Mouse (Mus musculus): ENCODE results near the gene Me3. TPM values are rescaled to one million over a fixed set of nuclear protein-coding genes. Genes with fewer than 3 reads are reported as not detected.
A peak's percentile ranks its signal among the peaks of the same experiment; 100 is the strongest.

The Me3 gene
- polyA plus RNA-seq, 1 experiment from 2014 or later = 1.9 TPM

DNA sequence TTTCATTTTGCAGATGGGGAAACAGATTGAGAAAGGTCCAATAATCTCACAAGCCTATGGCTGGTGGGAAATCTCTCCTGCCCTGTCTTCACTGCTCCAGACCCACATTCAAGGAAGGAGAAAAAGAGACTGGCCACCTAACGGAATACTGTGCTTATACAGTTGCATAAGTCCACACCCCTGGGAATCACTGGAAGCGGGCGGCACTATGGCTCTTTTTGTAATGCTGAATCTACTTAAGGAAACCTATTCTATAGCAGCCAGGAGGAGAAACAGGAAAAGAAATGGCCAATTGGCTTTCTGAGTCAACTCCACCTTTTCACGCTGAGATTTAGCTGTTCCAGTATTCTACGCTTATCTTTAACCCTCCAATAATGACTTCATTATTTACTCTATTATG lies 140.7 kb downstream of the Me3 start:
- no peaks in the 10 kb centered on the region for H3K36me3 ChIP-seq (ENCODE audit: control insufficient read depth, insufficient read depth, low read length)
- no peak for DNase-seq (ENCODE audit: low spot score)
- no peaks in the 10 kb centered on the region for H3K9me3 ChIP-seq (ENCODE audit: control insufficient read depth, low read length)
- WGBS = 85% methylated on average over 5 of the region's 5 CpGs
- no peak for ATAC-seq (ENCODE audit: low FRiP score)
- H3K27me3 ChIP-seq (ENCODE audit: control insufficient read depth, insufficient read depth, low read length) = no peaks in the 10 kb centered on the region
- no peak overlapping the region for H3K27ac ChIP-seq (ENCODE audit: low read depth, low read length)
- no peak overlapping the region for H3K4me2 ChIP-seq (replicated peaks; ENCODE audit: low read depth, low read length)
- H3K4me3 ChIP-seq (ENCODE audit: low read depth, low read length) = no peak overlapping the region
- no peak overlapping the region for H3K9ac ChIP-seq (ENCODE audit: low read depth, low read length)
- H3K4me1 ChIP-seq (replicated peaks; ENCODE audit: control insufficient read depth, insufficient read depth, low read length) = 0 out of 2 replicates have a peak, but pooled peaks cover 2% of the 10 kb centered on the region

GRCm38 (mm10) chr7:89773352-89773921 lies 141.2 kb downstream of the Me3 start:
- H3K4me3 ChIP-seq (ENCODE audit: low read depth, low read length) = no peak overlapping the region
- no peaks in the 10 kb centered on the region for H3K9me3 ChIP-seq (ENCODE audit: control insufficient read depth, low read length)
- ATAC-seq (ENCODE audit: low FRiP score) = no peak
- H3K4me1 ChIP-seq (replicated peaks; ENCODE audit: control insufficient read depth, insufficient read depth, low read length) = 0 out of 2 replicates have a peak, but pooled peaks cover 2% of the 10 kb centered on the region
- 57% methylated on average over 3 of the region's 3 CpGs for WGBS
- no peak overlapping the region for H3K27ac ChIP-seq (ENCODE audit: low read depth, low read length)
- no peak overlapping the region for H3K4me2 ChIP-seq (replicated peaks; ENCODE audit: low read depth, low read length)
- H3K36me3 ChIP-seq (ENCODE audit: control insufficient read depth, insufficient read depth, low read length) = no peaks in the 10 kb centered on the region
- no peaks in the 10 kb centered on the region for H3K27me3 ChIP-seq (ENCODE audit: control insufficient read depth, insufficient read depth, low read length)
- DNase-seq (ENCODE audit: low spot score) = no peak
- no peak overlapping the region for H3K9ac ChIP-seq (ENCODE audit: low read depth, low read length)

DNA sequence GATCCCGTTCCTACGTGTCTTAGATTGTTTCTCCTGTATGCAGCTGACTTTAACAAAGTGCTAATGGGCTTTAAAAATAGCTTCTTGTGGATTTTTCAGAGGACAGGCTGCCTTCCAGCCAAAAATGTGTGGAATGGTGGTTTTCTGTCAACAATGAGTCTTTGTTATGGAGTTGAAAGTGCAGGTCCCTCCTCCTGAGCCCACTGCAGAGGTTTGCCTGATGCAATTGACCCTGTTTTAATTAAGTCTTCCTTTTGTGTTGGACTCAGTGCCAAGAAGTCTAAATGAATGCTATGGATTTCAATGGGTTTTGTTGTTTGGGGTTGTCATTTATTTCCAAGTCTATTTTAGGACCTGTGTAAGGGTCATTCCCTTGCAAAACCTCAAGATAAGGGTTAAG lies 141.7 kb downstream of the Me3 start:
- Histone ChIP-seq H3K9me3 (ENCODE audit: control insufficient read depth, low read length) (no peaks in the 10 kb centered on the region), H3K4me1 (replicated peaks; ENCODE audit: control insufficient read depth, insufficient read depth, low read length) (0 out of 2 replicates have a peak, but pooled peaks cover 2% of the 10 kb centered on the region), H3K36me3 (ENCODE audit: control insufficient read depth, insufficient read depth, low read length) (no peaks in the 10 kb centered on the region), H3K9ac (ENCODE audit: low read depth, low read length) (no peak overlapping the region), H3K27ac (ENCODE audit: low read depth, low read length) (no peak overlapping the region), H3K27me3 (ENCODE audit: control insufficient read depth, insufficient read depth, low read length) (no peaks in the 10 kb centered on the region), H3K4me3 (ENCODE audit: low read depth, low read length) (no peak overlapping the region), H3K4me2 (replicated peaks; ENCODE audit: low read depth, low read length) (no peak overlapping the region)
- ATAC-seq (ENCODE audit: low FRiP score) = no peak
- WGBS = 21% methylated on average over 2 of the region's 2 CpGs
- DNase-seq (ENCODE audit: low spot score) = peak; percentile 7

DNA sequence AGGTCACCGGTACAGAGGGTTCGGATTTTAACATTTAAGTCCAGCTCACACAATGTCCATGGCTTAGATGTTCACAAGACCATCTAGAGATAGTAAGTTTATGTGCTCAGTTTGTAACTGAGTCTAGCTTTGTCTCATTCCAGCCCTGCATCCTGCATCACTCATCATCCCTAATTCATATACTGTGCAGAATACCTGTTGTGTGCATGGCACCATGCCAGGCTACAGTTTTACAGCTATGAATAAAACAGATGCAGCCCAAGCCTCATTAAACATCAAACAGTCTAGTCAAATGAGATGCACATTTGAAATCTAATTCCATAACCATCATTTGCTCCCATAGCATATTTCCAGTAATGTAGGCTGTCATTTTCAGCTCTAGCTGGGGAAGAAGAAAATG lies 143.7 kb downstream of the Me3 start:
- no peak overlapping the region for H3K27ac ChIP-seq (ENCODE audit: low read depth, low read length)
- H3K4me2 ChIP-seq (replicated peaks; ENCODE audit: low read depth, low read length) = no peak overlapping the region
- 0 out of 2 replicates have a peak, but pooled peaks cover 2% of the 10 kb centered on the region for H3K4me1 ChIP-seq (replicated peaks; ENCODE audit: control insufficient read depth, insufficient read depth, low read length)
- H3K9me3 ChIP-seq (ENCODE audit: control insufficient read depth, low read length) = no peaks in the 10 kb centered on the region
- no peaks in the 10 kb centered on the region for H3K36me3 ChIP-seq (ENCODE audit: control insufficient read depth, insufficient read depth, low read length)
- no peak overlapping the region for H3K9ac ChIP-seq (ENCODE audit: low read depth, low read length)
- no peaks in the 10 kb centered on the region for H3K27me3 ChIP-seq (ENCODE audit: control insufficient read depth, insufficient read depth, low read length)
- WGBS = 94% methylated on average over 2 of the region's 2 CpGs
- H3K4me3 ChIP-seq (ENCODE audit: low read depth, low read length) = no peak overlapping the region
- ATAC-seq (ENCODE audit: low FRiP score) = no peak
- no peak for DNase-seq (ENCODE audit: low spot score)

DNA sequence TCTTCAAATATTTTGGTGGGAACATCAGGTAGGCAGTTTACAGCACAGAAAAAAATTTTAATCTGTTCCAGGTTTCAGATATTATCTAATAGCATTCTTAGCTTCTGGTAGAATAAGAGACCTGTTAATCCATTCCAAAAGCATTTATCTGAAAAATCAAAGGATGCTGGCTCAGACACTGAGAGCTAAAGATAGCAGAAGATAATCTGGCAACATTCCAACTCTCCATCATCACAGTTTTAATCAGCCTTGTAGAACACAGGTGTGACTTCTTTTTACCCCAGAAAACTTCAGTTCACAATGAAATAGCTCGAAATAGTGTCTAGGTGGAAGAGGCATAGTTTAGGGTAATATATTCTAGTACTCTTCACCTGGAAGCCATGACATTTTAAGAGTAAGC lies 149.2 kb downstream of the Me3 start:
- Histone ChIP-seq H3K9me3 (ENCODE audit: control insufficient read depth, low read length) (no peaks in the 10 kb centered on the region), H3K27me3 (ENCODE audit: control insufficient read depth, insufficient read depth, low read length) (no peaks in the 10 kb centered on the region), H3K9ac (ENCODE audit: low read depth, low read length) (no peak overlapping the region), H3K4me2 (replicated peaks; ENCODE audit: low read depth, low read length) (no peak overlapping the region), H3K36me3 (ENCODE audit: control insufficient read depth, insufficient read depth, low read length) (no peaks in the 10 kb centered on the region), H3K27ac (ENCODE audit: low read depth, low read length) (no peak overlapping the region), H3K4me3 (ENCODE audit: low read depth, low read length) (no peak overlapping the region), H3K4me1 (replicated peaks; ENCODE audit: control insufficient read depth, insufficient read depth, low read length) (no peaks in the 10 kb centered on the region)
- ATAC-seq (ENCODE audit: low FRiP score) (no peak), DNase-seq (ENCODE audit: low spot score) (no peak)
- WGBS = 96% methylated on average over 1 of the region's 1 CpGs

DNA sequence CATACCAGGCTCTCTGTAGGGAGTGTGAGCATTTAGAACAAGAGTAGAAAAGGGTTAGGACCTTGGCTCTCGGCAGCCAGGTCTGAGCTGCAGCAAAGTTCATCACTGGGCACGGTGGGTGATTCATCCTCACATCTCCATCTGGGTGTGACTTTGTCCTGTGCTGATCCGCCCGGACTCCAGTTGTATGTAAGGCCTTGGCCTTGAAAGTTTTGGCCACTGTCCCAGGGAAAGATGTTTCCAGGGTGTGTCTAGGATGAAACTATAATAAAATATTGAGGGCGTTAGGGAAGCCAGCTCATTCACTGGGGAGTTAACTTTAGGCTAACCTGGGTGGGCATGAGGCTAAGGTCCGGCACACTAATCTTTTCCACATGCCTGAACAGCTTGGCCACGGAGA lies 155.5 kb downstream of the Me3 start:
- Histone ChIP-seq H3K4me1 (replicated peaks; ENCODE audit: control insufficient read depth, insufficient read depth, low read length) (no peaks in the 10 kb centered on the region), H3K27ac (ENCODE audit: low read depth, low read length) (no peak overlapping the region), H3K9me3 (ENCODE audit: control insufficient read depth, low read length) (no peaks in the 10 kb centered on the region), H3K4me3 (ENCODE audit: low read depth, low read length) (no peak overlapping the region), H3K9ac (ENCODE audit: low read depth, low read length) (no peak overlapping the region), H3K4me2 (replicated peaks; ENCODE audit: low read depth, low read length) (no peak overlapping the region), H3K27me3 (ENCODE audit: control insufficient read depth, insufficient read depth, low read length) (no peaks in the 10 kb centered on the region), H3K36me3 (ENCODE audit: control insufficient read depth, insufficient read depth, low read length) (no peaks in the 10 kb centered on the region)
- 85% methylated on average over 7 of the region's 7 CpGs for WGBS
- DNase-seq (ENCODE audit: low spot score) = no peak
- no peak for ATAC-seq (ENCODE audit: low FRiP score)

- no peak overlapping the region for H3K27ac ChIP-seq (ENCODE audit: low read depth, low read length)
- no peaks in the 10 kb centered on the region for H3K9me3 ChIP-seq (ENCODE audit: control insufficient read depth, low read length)
- WGBS = 89% methylated on average over 1 of the region's 1 CpGs
- H3K27me3 ChIP-seq (ENCODE audit: control insufficient read depth, insufficient read depth, low read length) = no peaks in the 10 kb centered on the region
- DNase-seq (ENCODE audit: low spot score) (no peak), ATAC-seq (ENCODE audit: low FRiP score) (no peak)
- H3K4me1 ChIP-seq (replicated peaks; ENCODE audit: control insufficient read depth, insufficient read depth, low read length) = no peaks in the 10 kb centered on the region
- H3K9ac ChIP-seq (ENCODE audit: low read depth, low read length) = no peak overlapping the region
- no peak overlapping the region for H3K4me2 ChIP-seq (replicated peaks; ENCODE audit: low read depth, low read length)
- no peaks in the 10 kb centered on the region for H3K36me3 ChIP-seq (ENCODE audit: control insufficient read depth, insufficient read depth, low read length)
- H3K4me3 ChIP-seq (ENCODE audit: low read depth, low read length) = no peak overlapping the region
Measured at GRCm38 (mm10) chr7:89792576-89792975, 160.4 kb downstream of the Me3 start.

GRCm38 (mm10) chr7:89795366-89795765 lies 163.2 kb downstream of the Me3 start:
- 69% methylated on average over 3 of the region's 3 CpGs for WGBS
- no peaks in the 10 kb centered on the region for H3K36me3 ChIP-seq (ENCODE audit: control insufficient read depth, insufficient read depth, low read length)
- no peak overlapping the region for H3K27ac ChIP-seq (ENCODE audit: low read depth, low read length)
- H3K4me3 ChIP-seq (ENCODE audit: low read depth, low read length) = no peak overlapping the region
- DNase-seq (ENCODE audit: low spot score) = no peak
- ATAC-seq (ENCODE audit: low FRiP score) = no peak
- no peaks in the 10 kb centered on the region for H3K4me1 ChIP-seq (replicated peaks; ENCODE audit: control insufficient read depth, insufficient read depth, low read length)
- H3K4me2 ChIP-seq (replicated peaks; ENCODE audit: low read depth, low read length) = no peak overlapping the region
- H3K9me3 ChIP-seq (ENCODE audit: control insufficient read depth, low read length) = no peaks in the 10 kb centered on the region
- no peak overlapping the region for H3K9ac ChIP-seq (ENCODE audit: low read depth, low read length)
- H3K27me3 ChIP-seq (ENCODE audit: control insufficient read depth, insufficient read depth, low read length) = no peaks in the 10 kb centered on the region

GRCm38 (mm10) chr7:89796351-89796801 lies 164.2 kb downstream of the Me3 start:
- Histone ChIP-seq H3K36me3 (ENCODE audit: control insufficient read depth, insufficient read depth, low read length) (no peaks in the 10 kb centered on the region), H3K27me3 (ENCODE audit: control insufficient read depth, insufficient read depth, low read length) (no peaks in the 10 kb centered on the region), H3K9ac (ENCODE audit: low read depth, low read length) (no peak overlapping the region), H3K4me3 (ENCODE audit: low read depth, low read length) (no peak overlapping the region), H3K4me1 (replicated peaks; ENCODE audit: control insufficient read depth, insufficient read depth, low read length) (no peaks in the 10 kb centered on the region), H3K27ac (ENCODE audit: low read depth, low read length) (no peak overlapping the region), H3K4me2 (replicated peaks; ENCODE audit: low read depth, low read length) (no peak overlapping the region), H3K9me3 (ENCODE audit: control insufficient read depth, low read length) (no peaks in the 10 kb centered on the region)
- peak; percentile 12 for DNase-seq (ENCODE audit: low spot score)
- 14% methylated on average over 6 of the region's 6 CpGs for WGBS
- ATAC-seq (ENCODE audit: low FRiP score) = peak; percentile 79
